Mouse (Mus musculus) frontal cortex, adult (tissue): ENCODE data around the gene Irf7.
"Not testable (repeated sequence)": the region's sequence is repeated elsewhere in the genome, so short reads cannot be mapped to it uniquely, and the experiment has no call there.

Source experiments
- ATAC-seq: cut with Nextera tagmentation; 2 replicates; pipeline ENCODE4 v1.9.2; 2017; ENCODE audit warnings: mild to moderate bottlenecking, moderate library complexity, mixed read lengths; ENCODE audit not compliant: low TSS enrichment

Irf7 gene

DNA sequence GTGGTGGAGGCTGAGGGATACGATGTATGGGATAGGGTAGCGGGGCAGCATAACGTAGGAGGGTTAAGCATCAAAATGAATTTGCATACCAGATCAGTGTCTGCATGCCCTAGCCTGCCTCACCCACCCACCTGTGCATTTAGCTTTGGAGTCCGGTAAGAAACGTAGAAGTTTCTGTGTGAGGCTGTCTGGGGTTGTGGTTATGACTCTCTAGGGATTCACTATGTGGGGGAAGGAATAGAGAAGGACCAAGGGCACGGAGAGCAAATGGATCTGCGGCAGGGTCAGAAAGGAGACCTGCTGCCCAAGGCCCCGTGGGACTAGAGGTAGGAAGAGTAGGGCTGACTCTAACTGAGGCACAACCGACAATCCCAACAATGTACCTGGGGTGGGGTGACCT, 9.1 kb upstream of the Irf7 start:
- ATAC-seq = no peak

DNA sequence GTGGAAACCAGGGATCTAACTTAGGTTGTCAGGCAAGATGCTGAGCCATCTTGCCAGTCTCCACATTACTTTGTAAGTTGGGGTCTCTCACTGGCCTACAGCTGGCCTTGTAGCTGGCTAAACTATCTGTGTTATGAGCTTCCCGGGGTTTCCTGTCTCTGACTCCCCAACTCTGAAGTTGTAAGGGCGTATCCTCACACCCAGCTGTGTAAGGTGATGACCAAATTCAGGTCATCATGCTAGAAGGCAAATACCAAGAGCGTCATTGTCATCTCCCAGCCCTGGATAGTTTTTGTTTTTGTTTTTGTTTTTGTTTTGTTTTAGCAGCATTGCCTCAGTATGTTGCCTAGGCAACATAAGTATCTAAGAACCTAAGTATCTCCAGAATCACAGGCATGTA, 4.3 kb upstream of the Irf7 start:
- no peak for ATAC-seq

DNA sequence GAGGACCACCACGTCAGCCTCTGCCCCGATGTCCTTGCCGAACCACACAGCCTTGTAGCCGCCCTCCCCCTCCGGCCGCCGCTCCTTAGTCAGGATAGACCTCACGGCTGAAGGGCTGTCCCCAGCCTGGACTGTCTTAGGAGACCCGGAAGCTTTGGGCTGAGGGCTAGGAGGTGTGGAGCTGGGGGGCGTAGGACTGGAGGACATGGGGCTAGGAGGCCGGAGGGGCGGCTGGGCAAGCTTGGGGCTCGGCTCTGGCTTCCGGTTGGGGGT, 2.9 kb upstream of the Irf7 start:
- ATAC-seq = no peak

DNA sequence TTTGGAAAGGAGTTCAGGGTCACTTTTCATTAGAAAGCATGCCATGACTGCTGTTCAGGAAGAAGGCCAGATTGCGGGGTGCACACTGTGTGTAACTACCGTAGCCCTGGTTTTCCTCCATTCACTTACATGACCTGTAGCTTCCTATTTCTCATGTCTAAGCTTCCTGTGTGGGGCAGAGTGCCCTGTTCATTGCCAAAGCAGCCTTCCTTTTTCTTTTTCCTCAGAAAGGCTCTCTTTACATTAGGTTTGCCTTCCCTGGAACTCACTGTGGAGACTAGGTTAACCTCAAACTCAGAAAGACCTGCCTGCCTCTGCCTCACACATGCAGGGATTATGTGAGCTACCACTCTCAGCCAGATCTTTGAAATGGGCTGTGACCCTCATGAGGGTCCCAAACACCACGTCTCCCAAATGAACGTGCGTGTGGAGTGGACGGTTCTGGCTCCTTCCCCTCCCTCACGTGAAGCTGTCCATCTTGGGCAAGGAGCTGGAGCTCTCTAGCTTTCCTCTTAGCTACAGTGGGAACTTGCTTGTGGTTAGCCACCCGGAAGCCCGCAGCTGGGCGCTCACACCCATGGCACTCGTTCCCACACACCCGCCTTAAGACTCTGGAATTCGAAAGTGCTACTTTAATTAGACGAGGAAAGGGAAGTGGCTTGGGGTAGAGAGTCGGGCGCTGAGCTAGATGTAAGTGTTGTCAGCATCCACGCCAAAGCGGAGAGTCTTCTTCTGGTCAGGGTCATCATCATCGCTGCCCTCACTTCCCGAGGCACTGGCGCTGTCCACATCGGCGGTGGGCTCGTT, 2.4 kb upstream of the Irf7 start:
- ATAC-seq = no peak

DNA sequence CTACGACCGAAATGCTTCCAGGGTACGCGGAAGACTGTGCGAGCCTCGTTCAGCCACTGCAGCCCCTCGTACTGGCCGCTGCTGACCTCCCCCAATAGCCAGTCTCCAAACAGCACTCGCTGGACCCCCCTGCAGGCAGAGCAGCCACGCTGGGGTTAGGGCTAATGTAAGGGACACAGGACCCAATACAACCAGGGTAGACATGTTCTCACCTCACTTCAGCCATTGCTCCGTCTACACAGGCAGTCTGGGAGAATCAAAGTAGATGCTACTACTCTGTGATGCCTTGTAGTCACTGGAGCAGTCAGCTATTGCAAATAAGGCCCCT, 906 bp downstream of the Irf7 start:
- ATAC-seq = 0 out of 2 replicates have a peak, but pooled peaks have one; percentile 6

- 0 out of 2 replicates have a peak, but pooled peaks have one; percentile 16 for ATAC-seq
These were observed 1.4 kb downstream of the Irf7 start for GRCm38 (mm10) chr7:141264761-141265410.

DNA sequence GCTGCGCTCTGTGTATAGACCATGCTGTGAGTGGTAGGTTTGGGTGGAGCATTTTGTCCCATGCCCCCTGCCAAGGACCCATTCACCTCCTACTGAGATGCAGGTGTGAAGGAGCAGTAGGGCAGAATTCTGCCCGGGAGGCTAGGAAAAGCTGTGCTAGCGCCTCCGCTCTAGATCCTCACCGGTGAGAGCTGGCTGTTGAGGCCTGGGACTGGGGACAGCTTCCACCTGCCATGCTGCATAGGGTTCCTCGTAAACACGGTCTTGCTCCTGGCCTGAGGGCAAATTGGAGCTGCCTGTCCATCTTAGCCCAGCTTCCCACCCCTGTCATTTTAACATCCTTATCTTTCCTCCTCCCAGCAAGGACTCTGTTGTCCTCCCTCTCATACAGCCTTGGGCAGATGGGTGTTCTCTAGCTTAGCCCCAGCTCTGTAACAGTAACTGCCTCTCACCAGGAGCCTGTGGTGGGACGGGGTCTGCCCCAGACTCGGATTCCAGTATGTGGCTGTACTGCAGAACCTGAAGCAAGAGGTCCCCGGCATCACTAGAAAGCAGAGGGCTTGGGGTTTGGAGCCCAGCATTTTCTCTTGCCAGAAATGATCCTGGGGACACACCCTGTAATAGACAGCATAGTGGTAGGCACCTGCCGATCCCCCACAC, 2.1 kb downstream of the Irf7 start:
- no peak for ATAC-seq

DNA sequence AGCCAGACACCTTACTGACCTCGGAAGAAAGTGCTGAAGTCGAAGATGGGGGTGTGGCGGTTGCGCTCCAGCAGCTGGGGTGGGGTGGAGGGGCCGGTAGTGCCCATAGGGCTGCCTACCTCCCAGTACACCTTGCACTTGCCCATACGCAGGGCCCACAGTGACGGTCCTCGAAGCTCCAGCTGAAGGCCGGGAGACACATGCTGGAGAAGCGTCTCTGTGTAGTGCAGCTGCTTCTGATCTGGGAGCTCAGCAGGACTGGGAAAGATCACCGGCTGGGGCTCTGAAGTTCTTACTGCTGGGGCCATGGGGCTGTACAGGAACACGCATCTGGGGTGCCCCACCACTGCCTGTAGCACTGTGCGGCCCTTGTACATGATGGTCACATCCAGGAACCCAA, 2.6 kb downstream of the Irf7 start:
- ATAC-seq = no peak

- no peak for ATAC-seq
These were observed 4.8 kb downstream of the Irf7 start for GRCm38 (mm10) chr7:141261480-141261879.

DNA sequence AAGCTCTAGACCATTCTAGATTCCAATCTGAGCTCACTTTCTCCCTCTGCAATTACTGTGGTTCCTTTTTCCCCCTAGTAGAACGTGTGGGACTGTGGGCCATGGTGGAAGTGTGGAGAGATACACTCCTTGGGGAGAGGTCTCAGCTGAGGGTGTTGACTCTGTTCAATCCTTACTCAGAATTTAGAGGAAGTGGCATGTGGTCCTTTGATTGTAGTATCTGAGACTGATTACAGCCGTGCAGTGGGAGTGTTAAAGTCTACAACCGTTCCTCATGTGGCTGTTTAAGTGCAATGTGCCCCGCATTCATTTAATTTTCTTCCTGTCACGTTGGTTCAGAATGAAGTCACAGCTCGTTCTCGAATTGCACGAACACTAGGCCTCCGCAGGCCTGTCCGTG, 10.1 kb downstream of the Irf7 start:
- no peak for ATAC-seq

- ATAC-seq = not testable (repeated sequence)
These were observed 15.8 kb downstream of the Irf7 start for GRCm38 (mm10) chr7:141250486-141250885.

GRCm38 (mm10) chr7:141231551-141231950, 34.7 kb downstream of the Irf7 start:
- no peak for ATAC-seq

DNA sequence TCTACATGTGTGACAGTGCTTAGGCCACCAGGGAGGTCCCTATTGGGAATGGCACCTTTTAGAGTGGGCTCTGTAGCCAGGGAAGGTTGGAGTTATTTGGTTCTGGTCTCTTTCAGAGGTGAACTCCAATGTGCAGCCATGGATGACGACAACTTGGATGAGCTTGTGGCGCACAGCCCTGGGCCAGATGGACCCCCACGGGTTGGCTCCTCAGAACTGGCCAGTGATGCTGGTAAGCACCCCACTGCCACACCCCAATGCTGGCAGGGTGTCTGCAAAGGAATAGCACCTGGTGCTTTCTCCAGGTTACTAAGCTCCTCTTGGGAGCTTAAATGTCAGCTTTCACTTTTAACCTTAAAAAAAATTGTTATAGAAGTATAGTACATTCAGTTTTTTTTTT, 35.2 kb downstream of the Irf7 start:
- no peak for ATAC-seq

DNA sequence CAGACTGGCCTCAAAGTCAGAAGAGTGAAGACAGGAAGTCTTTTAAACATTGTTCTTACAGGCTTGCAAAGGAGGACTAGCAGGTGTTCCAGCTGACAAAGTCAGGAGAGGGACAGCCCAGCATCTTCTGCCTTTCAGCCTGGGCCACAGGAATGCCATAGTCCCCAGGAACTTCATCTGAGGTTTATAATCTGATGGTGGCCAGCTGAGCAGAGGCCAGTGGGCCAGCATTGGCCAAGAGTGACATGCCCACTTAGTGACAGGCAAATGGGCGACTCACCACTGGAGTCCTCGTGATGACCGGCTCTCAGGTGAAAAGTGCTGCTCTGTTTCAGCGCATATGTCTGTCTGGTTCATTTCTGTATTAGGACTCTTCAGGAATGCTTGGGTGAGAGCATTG, 35.7 kb downstream of the Irf7 start:
- ATAC-seq = no peak

GRCm38 (mm10) chr7:141229702-141230101, 36.6 kb downstream of the Irf7 start:
- ATAC-seq = no peak

DNA sequence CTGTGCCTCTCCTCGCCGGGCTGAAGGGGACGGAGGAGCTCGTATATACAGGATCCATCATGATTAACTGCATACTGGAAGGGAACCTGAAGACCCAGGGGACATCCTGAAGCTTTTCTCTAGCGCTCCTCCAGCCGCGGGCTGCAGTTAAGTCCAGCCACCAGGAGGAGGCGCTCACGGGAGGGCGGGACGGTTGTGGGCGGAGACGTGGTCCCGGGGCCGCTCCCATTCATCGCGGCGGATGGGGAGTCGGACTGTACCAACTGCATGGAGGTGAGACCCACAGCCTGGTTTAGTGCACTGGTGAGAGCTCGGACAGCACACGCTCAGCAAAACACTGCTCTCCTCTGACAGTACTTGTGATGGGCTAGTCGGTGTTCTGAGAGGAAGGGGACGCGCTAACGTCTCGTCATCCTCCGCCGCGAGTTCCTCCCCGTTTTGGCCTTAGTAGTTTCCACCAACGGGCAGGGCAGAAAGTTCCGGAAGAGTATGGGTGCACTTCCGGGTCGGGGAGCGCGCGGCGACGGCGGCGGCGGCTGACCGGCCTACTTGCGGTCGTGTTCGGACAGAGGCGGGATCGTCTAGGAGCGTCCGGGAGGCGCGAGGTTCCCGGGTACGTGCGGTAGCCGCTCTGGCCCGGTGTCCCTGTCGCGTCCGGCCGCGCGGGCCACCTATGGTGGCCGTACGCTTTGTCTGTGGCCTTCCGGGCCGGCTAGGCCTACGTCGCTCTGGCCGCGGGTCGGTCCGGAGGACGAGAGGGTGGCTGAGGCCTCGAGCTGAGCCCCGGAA, 37.8 kb downstream of the Irf7 start, which contains the start of gene Phrf1:
Gene Phrf1 (plus strand): TSS at position 506 of the 789 bp plus-strand sequence.
- peak; percentile 96 for ATAC-seq

GRCm38 (mm10) chr7:141227796-141228195, 38.5 kb downstream of the Irf7 start:
- no peak for ATAC-seq

- ATAC-seq = no peak
These were observed 39.7 kb downstream of the Irf7 start for GRCm38 (mm10) chr7:141226535-141226934.

GRCm38 (mm10) chr7:141222696-141223215, 43.5 kb downstream of the Irf7 start:
- no peak for ATAC-seq

DNA sequence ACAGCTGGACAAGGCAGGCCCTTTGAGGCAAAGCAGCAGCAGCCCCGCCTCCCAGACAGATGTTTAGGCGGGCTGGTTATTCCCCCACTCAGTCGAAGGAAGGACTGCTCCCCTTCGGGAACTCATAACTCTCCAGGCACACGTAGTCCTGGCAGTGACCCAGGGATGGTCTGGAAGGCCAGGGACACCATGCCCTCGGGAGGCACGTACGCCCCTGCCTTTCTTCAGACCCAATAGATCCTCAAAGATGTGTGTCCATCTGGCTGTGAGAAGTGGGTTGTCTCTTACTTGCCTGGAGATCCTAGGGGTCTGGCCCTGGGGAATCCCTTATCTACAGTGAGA, 44.2 kb downstream of the Irf7 start:
- no peak for ATAC-seq

GRCm38 (mm10) chr7:141221249-141222125, 44.8 kb downstream of the Irf7 start:
- peak; percentile 94 for ATAC-seq
